Mouse (Mus musculus) right cerebral cortex, postnatal 4 days (tissue): ENCODE data around the gene Slc35e3.

Experiments
- DNase-seq: peaks from one replicate; pipeline ENCODE4 v3.0.0-alpha.2; 2022

The Slc35e3 gene

DNA sequence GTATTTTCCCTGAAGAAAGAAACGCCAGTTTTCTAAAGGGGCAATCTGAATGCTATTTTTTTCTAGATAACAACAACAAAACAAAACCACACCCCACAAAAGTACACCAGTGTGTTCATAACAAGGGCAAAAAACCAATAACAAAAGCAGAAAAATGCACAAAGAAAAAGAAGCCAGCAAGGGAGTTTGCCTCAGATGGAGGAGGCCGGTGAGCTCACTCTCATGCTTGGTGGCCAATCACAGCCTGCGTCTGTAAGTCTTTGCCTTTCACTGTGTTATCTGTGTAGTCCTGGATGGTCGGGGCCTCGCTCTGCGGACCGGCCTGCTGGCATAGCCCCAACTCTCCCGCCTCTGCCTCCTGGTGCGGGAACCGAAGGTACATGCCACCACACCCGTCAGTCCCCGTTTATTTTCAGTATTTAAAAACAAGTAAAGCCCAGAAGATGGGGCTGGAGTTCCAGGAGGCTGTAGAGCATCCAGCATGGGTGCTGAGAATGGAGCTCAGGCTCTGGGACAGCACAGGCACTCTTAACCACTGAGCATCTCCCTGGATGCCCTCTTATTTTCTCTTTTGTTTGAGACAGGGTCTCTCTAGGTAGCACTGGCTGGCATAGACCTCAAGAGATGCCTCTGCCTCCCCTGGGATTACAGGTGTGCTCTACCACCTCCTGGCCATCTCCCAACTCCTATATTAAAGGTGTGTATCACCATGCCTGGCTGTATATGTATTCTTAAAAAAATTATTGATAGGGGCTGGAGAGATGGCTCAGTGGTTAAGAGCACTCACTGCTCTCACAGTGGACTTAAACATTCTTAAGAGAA, 30.3 kb upstream of the Slc35e3 start:
- no peak for DNase-seq

DNA sequence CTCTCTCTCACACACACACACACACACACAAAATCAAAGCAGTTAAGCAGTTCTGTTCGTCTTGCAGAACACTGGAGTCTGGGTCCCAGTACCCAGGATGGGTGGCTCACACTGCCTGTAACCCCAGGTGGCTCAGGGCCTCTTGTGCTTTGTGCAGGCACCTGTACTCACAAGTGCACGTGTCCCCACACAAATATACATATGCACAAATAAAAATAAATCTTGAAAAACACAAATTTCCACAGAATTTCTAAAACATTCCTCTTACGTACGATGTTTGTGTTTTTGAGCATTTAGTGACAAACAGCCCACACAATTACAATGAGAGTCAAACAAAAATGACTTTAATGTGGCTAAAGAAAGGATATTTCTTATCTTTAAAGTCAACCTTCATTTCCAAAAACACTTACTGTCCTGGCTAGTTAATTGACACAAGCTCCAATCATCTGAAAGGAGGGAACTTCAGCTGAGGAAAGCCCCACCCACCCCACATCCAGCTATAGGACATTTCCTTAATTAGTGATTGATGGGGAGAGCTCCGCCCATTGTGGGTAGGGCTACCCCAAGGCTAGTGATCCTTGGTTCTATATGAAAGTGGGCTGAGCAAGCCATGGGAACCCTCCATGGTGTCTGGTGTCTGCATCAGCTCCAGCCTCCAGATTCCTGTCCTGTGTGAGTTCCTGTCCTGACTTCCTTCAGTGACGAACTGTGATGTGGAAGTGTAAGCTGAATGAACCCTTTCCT, 29.4 kb upstream of the Slc35e3 start:
- no peak for DNase-seq

DNA sequence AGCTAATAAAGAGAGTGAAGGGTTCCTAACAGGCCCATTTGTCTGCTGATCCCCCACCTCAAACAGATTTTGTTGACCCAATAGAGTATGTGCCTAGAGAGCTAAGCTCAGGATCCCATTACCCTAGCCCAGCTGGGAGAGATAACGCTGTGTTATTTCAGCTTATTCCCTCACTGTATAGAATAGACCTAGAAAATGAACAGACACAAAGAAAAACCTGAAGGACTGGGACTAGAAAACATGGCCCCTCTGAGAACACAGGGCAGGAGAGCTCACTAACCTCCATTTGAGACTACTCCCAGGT, 28.6 kb upstream of the Slc35e3 start:
- DNase-seq: no peak

DNA sequence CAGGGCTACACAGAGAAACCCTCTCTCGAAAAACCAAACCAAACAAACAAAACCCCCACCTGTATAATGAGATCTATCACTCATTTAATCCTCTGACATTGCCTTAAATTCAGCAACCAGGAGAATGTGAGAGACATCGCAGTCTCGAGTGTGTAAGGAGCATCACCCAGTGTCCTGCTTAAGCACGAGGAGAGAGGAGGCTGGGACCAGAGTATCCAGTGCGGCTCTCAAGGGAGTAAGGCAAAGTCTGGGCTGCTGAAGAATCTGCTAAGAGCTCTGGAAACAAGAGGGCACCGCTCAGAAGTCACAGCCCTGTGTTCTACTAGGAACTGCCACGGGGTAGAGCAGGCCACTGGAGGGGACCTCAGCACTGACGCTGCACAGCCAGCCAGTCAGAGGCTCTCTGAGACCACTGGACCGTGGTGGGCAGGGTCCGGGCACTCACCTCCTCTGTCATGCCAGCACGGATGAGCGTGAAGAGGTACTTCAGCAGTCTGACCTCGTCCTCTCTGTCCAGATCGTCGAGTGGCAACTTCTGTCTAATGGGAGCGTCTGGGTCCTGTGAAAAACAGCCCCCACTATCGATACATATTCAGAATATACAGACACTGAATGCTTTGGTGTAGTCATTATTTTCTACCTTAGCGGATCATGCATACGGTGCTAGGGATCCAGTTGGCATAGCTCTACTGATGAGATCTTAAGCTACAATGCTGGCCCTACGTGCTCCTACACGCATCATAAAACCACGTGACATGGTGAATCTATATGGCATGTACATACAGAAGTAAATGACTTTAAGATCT, 28.0 kb upstream of the Slc35e3 start:
- no peak for DNase-seq

DNA sequence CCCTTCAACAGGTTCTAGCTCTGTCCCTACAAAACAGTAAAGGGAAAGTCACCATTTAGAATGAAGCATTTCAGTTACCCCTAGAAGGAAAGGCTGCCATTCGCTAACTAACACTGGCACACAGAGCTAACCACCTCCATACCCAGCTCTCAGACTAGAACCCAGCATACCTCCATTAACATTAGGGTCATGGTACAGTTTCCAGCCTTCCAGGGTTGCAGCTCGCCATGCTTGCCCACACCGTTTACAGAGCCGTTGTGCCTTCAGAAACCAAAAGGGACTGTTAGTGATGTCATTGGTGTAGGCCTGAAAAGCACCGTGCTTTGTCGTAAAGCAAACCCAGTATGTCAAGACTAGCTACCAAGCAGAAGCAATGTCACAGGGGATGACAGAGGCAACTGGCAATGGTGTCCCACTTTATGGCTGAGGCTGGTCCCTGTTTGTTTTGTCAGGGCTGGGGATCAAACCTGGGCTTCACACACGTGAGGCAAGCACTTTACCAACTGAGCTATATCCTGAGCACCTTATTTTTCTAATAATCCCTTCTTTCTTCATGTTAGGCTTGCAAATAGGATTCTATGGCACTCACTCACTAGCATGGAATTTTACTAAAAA, 27.0 kb upstream of the Slc35e3 start:
- DNase-seq: no peak

DNA sequence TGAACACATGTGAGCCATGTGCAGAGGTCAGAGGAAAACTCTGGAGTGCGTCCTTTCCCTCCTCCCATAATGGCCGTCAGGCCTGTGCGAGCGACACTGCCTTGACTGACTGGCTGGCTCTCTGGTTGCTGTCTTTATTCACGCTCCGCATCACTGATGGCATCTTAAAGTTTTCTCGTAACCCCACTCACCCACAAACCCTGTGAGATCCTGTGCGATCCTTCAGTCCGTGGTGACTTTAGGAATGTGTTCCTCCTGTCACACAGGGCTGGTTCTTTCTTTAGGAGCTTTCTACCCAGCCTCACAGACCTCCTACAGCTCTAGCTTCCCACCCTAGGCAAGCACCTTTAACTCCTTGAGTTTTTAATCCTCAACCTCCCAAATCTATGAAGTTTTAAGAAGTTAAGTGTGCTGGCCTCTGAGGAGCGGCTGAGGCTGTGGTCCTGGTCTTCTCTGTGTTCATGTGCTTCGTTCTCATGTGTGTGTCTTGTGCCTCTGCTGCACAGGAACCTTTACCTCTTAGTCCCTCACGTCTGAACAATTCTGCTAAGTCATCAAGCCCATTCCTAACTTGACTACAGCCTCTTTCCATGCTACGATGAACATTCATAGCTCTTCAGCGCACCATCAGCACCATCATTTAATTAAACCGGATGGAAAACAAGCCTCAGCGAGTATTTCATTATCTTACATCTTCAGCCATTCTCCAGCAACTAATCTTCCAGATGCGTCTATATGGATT, 26.4 kb upstream of the Slc35e3 start:
- DNase-seq: no peak

DNA sequence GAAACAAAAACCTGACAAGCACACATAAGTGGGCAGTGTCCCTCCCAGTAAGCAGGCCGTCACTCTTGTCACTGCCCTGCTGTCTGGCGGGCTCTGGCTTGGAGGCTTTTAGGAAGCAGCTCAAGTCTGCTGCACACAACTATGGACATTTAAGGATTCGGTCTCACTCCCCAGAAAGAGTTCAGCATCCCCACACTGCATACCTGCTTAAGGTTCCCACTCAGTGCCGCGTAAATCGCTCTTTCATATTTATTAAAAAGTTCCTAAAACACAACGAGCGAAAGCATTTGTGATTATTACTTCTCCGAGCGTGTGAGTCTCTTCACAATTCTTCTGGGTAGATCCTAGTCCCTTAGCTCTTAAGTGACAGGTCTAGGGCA, 25.0 kb upstream of the Slc35e3 start:
- DNase-seq: no peak

DNA sequence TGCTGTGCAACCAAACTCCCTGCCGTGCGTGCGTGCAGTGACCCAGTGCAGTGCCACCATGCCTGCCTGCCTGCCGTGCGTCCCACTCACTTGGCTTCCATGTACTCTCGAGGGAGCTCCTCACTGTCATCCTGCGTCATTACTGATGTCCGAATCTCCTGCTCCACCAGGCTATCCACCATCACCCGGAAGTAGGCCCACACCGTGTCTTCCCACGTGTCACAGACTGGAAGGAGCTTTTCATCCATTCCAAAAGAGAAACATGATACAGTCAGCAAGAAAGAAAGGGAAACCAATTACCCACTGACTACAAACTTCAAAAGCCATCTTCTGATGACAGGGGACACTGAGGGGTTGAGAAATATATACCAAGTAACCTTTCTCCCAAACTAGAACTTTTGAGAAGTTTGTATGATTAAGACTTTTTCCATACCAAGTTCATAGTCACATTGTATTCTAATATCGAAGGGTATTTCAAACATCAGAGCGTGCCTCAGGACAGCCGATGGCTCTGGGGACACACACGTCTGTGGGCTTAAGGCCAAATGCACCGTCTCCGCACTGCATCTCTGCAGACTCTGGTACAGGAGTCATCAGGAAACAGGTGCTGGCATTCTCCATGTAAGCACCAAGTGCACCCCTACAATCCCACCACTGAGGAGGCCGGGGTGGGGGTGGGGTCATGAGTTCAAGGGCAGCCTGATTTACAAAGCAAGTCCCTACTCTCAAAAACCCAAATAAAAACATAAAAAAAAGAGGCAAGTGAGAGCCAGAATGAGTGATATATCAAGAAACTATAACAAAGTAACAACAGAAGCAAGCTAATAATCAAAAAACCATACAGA, 24.3 kb upstream of the Slc35e3 start:
- no peak for DNase-seq

DNA sequence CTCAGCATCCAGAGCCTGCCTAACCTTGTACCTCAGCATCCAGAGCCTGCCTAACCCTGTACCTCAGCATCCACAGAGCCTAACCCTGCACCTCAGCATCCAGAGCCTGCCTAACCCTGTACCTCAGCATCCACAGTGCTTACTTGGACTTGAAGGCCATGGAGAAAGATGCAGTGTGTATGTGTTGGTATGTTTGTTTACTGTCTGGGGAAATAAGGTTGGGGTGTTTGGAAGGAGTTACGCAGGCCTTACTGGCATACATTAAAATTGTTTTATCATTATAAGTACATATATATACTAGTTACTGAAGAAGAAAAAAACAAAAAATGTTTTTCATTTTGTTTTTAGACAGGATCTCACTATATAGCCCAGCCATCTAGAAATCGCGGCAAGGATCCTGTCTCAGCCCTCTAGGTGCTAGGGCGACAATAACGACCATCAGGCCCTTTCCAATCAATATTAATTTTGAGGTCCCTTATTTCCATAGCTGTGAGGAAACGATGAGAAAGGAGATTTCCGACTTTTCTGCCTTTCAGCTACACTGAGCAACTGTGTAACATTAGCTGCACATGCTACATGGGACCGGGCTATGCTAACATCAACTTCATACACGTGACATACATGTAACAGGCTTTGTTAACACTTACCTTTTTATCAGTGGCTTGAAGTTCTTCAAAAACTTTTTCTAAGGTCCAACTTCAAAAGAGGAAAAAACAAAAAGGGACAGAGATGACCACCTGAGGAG, 23.5 kb upstream of the Slc35e3 start:
- no peak for DNase-seq

DNA sequence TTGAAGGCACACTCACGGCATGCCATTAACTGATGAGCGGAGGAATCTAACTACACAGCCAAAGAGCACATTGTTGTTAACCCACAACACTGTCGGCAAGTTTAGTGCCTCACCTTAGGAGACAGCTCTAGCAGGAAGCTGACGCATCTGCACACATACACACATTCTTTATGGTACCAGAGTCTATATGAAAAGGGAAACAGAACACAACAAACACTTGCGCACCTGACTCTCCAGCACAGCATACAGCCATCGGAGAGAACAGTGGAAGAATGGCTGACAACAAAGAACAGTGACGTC, 21.9 kb upstream of the Slc35e3 start:
- DNase-seq: no peak

DNA sequence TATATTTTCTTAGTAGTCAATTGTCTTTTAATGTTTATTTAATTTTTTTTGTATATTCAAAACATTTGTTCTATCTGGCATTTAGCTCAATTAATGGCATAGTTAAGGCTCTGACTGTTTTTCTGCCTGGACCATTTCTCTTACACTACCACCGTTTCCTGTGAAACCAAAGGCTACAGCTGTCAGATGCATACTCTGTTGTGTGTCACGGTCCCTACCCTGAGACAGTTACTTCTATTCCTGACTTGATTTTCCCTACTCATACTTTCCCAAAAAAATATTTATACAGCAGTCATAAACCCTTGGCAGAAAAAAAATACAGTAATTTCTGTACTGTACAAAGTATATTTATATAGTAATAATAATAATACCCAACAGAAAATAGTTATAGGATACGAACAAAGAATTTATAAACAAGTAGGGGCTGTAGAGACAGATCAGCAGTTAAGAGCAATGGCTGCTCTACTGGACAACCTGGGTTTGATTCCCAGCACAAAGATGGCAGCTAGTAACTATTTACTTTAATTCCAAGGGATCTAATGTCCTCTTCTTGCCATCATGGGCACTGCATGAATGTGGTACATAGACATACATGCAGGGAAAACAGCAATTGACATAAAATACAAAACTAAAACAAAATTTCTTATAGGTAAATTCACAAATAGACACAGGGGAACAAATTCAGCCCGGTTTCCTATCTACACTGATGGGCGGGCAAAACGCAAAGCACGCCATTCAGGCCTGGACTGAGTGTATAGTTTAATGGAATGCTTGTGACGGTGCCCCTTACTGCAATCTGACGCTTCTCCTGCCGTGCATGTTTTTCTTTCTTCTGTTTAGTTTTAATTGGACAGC, 21.3 kb upstream of the Slc35e3 start:
- DNase-seq: no peak

DNA sequence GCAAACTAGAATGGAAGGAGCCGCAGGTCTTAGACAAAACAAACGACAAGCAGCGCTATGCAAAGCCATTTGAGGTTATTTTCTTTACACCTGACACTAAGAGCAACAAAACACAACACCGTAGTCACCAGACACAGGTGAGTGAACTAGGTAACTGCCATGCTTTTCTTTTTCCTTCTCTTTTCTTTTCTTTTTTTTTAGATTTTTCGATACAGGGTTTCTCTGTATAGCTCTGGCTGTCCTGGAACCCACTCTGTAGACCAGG, 20.7 kb upstream of the Slc35e3 start:
- no peak for DNase-seq

DNA sequence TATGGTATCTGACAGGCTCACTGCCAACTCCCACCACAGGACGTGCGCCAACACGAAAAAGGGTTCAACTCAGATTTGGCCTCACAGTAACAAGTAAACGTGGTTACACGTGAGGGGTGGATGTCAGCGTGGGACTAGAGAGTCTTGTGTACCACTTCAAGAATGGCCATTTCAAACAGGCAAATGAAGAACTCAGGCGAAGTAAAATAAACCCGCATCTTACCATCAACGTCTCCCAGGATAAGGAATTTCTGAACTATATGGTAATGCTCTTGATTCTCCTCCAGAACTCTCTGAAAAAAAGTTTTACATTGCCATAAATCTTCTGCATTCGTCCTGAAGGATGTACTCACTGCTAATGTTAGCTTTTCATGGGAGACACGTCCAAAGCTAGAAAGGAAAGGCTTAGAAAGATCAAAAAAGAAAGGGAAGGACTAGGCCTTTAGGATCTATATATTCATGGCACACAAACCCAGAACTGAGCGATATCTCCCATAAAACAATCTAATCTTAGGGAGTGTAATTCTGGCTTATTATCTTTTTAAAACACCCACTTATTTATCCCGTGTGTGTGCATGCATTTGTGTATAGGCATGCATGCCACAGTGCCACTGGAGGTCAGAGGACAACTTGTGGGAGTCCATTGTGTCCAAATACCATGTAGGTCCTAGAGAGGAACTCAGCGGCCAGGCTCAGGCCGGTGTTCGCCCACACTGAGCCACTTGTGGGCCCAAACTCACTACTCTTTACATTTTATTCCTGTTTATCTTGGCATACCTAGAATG, 20.1 kb upstream of the Slc35e3 start:
- no peak for DNase-seq

DNA sequence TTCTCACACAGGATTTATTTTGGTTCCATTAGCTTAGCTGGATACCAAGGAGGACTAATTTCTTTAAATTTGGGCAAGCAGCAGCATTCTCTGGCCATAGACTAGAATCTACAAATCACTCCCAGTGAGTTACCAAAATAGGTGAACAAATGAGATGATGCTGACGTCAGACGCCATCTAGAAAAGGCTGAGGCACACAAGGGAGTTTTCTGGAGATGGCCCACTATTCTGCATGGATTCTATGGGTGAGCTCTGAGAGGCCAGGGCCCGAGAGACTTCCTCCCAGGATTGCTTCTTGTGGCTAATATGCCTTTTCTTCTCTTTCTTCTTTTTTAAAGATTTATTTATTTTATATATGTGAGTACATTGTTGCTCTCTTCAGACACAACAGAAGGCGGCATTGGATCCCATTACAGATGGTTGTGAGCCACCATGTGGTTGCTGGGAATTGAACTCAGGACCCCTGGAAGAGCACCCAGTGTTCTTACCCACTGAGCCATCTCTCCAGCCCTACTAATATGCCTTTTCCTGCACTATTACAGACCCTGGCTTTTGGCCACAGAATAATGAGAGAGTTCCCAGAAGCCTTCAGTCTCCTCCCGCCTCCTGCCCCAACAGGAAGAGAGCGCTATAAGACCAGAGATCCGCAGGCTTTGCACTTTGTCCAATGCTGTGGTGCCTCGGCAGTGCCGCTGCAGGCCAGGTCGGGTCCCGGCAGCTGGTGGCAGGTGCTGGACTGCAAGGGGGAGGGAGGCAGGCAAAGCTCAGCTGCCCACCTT, 19.1 kb upstream of the Slc35e3 start:
- DNase-seq: no peak

DNA sequence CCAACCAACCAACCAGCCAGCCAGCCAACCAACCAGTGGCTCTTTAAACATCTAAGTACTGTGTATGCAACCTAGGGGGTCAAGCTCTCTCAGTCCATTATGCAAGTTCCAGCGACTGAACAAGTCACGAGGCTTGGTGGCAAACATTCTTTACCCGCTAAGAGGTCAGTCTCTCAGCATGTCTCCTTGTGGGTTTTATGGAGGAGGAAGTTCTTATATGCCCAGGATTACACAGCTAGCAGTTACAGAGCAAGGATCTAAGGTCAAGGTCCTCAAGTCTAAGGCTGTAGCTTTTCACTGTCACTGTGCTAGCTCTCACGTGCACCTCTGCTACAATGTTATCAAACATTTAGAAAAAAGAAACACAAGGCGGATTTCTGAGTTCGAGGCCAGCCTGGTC, 18.4 kb upstream of the Slc35e3 start:
- no peak for DNase-seq

DNA sequence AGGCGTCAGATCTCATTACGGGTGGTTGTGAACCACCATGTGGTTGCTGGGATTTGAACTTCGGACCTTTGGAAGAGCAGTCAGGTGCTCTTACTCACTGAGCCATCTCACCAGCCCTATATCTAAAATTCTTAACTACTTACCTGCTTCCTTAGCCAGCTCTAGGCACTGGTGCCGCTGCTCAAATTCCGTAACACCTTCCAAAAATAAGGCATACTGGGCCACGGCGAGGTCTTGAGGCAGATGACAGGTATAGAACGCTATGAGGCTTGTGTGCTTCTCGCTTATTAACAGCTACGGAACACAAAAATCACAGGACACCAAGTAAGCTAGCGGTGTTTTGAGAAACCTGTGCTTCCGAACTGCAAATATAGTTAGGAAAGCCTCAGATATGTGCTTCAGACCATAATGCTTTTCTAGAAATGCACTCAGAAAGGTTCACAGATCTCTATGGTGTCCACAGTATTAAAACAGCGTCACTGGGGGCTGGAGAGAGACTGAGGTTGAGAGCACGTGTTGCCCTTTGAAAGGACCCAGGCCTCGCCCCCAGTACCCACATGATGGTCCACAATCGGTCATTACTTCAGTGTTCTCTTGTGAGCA, 17.5 kb upstream of the Slc35e3 start:
- DNase-seq: no peak

DNA sequence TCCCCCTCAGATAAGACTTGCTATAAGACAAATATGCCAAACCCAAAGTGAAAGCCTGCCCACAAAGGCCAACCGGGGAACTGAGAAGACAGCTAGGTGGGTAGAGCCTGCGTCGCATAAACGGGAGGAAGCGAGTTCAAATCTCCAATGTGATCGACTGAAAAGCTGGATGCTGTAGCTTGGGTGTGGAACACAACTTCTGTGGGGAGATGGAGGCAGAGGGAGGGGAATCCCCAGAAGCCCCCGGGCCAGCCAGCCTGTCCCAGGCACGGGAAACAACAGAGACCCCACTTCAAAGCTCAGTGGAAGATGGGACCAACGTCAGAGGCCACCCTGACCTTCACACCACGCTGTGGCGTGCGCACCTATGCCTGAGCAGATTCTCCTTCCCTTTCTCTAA, 16.8 kb upstream of the Slc35e3 start:
- DNase-seq: no peak

DNA sequence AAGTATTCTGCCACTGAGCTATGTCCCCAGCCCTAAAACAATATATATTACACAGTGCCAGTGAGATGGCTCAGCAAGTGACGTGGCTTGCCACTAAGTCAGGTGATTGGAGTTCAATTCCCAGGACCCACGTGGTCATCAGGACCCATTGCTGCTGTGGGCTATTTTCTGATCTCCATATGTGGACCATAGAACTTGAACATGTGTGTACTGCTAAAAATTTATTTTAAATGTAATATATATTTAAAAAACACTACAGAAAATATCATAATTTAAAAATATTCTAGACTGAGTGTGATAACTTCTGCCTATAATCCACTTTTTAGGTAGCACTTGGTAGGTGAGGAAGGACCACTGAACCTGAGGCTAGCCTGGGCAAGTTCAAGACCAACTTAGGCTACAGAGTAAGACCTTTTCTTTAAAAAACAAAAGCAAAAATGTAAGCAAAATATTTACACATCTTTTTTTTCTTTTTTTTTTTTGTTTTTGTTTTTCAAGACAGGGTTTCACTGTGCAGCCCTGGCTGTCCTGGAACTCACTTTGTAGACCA, 16.2 kb upstream of the Slc35e3 start:
- DNase-seq: no peak
